Mouse (Mus musculus) limb, embryonic 12.5 days (tissue): ENCODE results near the gene Col9a1. TPM values are rescaled to one million over a fixed set of nuclear protein-coding genes. Genes with fewer than 3 reads are reported as not detected.
A peak's percentile ranks its signal among the peaks of the same experiment; 100 is the strongest.

Experiments
- ATAC-seq: fragments of 200-750 bp; cut with Nextera tagmentation; 2 replicates; pipeline ENCODE4 v1.8.0; 2017; ENCODE audit warnings: low read depth, moderate TSS enrichment; ENCODE audit not compliant: insufficient number of reproducible peaks, insufficient read depth, low FRiP score, low TSS enrichment
- H3K27ac ChIP-seq: fragments of 300-500 bp; sonication (generic); 2 replicates; pipeline ENCODE4 v1.5.1; 2016; ENCODE audit warnings: mild to moderate bottlenecking, moderate library complexity
- H3K27me3 ChIP-seq: fragments of 300-500 bp; sonication (generic); 2 replicates; pipeline ENCODE4 v1.6.1; 2016; ENCODE audit warnings: mild to moderate bottlenecking, moderate library complexity
- H3K36me3 ChIP-seq: fragments of 300-500 bp; sonication (generic); 2 replicates; pipeline ENCODE4 v1.6.1; 2016; ENCODE audit warnings: mild to moderate bottlenecking, moderate library complexity
- H3K4me1 ChIP-seq: fragments of 300-500 bp; sonication (generic); replicated peaks from 2 replicates; pipeline ENCODE4 v1.6.1; 2016
- H3K4me2 ChIP-seq: fragments of 300-500 bp; sonication (generic); 2 replicates; pipeline ENCODE4 v1.6.1; 2016; ENCODE audit warnings: mild to moderate bottlenecking, moderate library complexity
- H3K4me3 ChIP-seq: fragments of 300-500 bp; sonication (generic); replicated peaks from 2 replicates; pipeline ENCODE4 v1.5.1; 2016; ENCODE audit warnings: mild to moderate bottlenecking
- H3K9ac ChIP-seq: fragments of 300-500 bp; sonication (generic); replicated peaks from 2 replicates; pipeline ENCODE4 v1.6.1; 2016; ENCODE audit warnings: mild to moderate bottlenecking, moderate library complexity
- H3K9me3 ChIP-seq: fragments of 300-500 bp; sonication (generic); 2 replicates; pipeline ENCODE4 v1.6.1; 2016; ENCODE audit warnings: mild to moderate bottlenecking, moderate library complexity
- WGBS: fragments of 180-500 bp; shearing (Covaris S2); methylation state at CpG from one replicate; pipeline ENCODE4 v1.1.7; 2016; 5-methylcytosine and 5-hydroxymethylcytosine counted together
- polyA plus RNA-seq: library from polyadenylated mRNA; unstranded; fragments of >200 nt; fragmentation: Nextera tagmentation; extraction: Ambion mirVana; gene quantifications from 2 replicates; pipeline ENCODE4 v1.2.1, GENCODE M21; 2016

Gene Col9a1
- polyA plus RNA-seq, 1 experiment from 2014 or later: 192 TPM

DNA sequence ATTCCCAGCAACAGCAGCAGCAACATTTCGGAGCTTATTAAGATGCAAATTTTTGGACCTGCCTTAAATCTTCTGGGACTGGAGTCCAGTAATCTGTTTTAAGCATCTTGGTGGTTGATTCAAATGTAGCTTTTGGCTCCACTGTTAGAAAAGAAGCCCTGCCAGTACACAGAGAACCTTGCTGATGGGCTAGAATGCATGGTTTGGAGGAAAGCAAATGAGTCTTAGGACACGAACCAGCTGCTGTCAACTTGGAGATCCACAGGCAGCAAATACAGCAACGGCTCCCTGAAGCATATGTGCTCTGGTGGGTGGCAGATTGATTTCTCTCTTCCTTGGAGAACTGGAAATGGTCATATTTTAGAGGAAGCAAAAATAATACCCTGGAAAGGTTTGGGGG lies 4.8 kb upstream of the Col9a1 start:
- Histone ChIP-seq H3K36me3 (no peaks in the 10 kb centered on the region), H3K4me1 (no peaks in the 10 kb centered on the region), H3K4me2 (no peak overlapping the region), H3K27ac (no peak overlapping the region), H3K4me3 (no peak overlapping the region), H3K27me3 (no peaks in the 10 kb centered on the region), H3K9ac (no peak overlapping the region), H3K9me3 (no peaks in the 10 kb centered on the region)
- 50% methylated on average over 3 of the region's 3 CpGs for WGBS
- no peak for ATAC-seq

DNA sequence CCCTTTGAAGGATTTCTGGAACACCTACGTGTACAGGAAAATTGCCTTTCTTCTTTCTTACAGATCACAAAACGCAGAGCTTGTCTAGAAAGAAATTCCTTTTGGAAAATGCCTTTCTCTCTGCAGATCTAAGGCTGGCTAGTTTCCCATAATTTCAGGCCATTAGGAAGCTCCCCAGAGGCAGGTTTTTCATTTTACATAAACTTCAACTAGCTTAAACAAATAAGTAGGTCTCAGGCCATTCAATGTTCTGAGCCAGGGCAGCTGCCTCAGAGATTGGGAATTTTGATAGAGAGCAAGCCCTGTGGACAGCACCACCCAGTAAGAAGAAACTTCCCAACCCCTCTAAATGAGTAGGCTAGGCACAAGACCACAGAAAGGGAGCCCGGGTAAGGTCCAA lies 1.6 kb upstream of the Col9a1 start:
- Histone ChIP-seq H3K9me3 (no peaks in the 10 kb centered on the region), H3K4me2 (no peak overlapping the region), H3K27ac (no peak overlapping the region), H3K4me1 (no peaks in the 10 kb centered on the region), H3K27me3 (no peaks in the 10 kb centered on the region), H3K9ac (no peak overlapping the region), H3K36me3 (no peaks in the 10 kb centered on the region), H3K4me3 (no peak overlapping the region)
- WGBS: 74% methylated on average over 3 of the region's 3 CpGs
- ATAC-seq: no peak

DNA sequence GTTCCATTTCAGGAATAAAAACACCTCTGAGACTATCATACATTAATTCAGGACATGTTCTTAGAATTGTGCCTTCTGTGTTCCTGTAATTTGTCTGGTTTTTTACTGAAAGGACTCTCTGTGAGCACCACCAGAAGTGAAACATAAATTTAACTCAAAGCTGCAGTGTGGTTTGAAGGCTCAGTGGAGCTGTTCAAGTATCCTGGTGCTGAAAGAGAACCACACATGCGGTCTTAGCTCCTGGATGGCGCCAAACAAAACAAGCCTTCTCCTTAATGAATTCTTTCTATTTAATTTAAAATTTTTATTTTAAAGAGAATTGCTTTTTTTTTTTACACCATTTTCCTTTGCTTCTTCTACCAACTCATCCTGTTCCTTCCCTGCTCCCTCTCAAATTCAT lies 2.4 kb downstream of the Col9a1 start:
- Histone ChIP-seq H3K27me3 (no peaks in the 10 kb centered on the region), H3K4me2 (no peak overlapping the region), H3K4me3 (no peak overlapping the region), H3K36me3 (no peaks in the 10 kb centered on the region), H3K27ac (no peak overlapping the region), H3K4me1 (no peaks in the 10 kb centered on the region), H3K9me3 (no peaks in the 10 kb centered on the region), H3K9ac (no peak overlapping the region)
- no peak for ATAC-seq
- WGBS: 74% methylated on average over 2 of the region's 2 CpGs

DNA sequence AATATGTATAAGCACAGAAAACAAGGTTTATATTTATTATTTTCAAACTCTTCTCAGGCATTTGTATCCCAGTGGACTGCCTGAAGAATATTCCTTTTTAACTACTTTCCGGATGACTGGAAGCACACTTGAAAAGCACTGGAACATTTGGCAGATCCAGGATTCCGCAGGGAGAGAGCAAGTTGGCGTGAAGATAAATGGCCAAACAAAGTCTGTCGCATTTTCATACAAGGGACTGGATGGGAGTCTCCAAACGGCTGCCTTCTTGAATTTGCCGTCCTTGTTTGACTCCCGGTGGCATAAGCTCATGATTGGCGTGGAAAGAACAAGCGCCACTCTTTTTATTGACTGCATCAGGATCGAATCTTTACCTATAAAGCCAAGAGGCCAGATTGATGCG lies 7.6 kb downstream of the Col9a1 start:
- Histone ChIP-seq H3K4me2 (no peak overlapping the region), H3K9ac (no peak overlapping the region), H3K27ac (no peak overlapping the region), H3K9me3 (no peaks in the 10 kb centered on the region), H3K4me3 (no peak overlapping the region), H3K4me1 (no peaks in the 10 kb centered on the region), H3K27me3 (no peaks in the 10 kb centered on the region), H3K36me3 (no peaks in the 10 kb centered on the region)
- WGBS: 87% methylated on average over 11 of the region's 11 CpGs
- ATAC-seq: no peak

GRCm38 (mm10) chr1:24186964-24187363 lies 9.6 kb downstream of the Col9a1 start:
- no peak overlapping the region for H3K4me3 ChIP-seq
- 77% methylated on average over 11 of the region's 11 CpGs for WGBS
- no peaks in the 10 kb centered on the region for H3K36me3 ChIP-seq
- no peaks in the 10 kb centered on the region for H3K9me3 ChIP-seq
- H3K9ac ChIP-seq: no peak overlapping the region
- no peaks in the 10 kb centered on the region for H3K4me1 ChIP-seq
- H3K27me3 ChIP-seq: no peaks in the 10 kb centered on the region
- no peak overlapping the region for H3K27ac ChIP-seq
- no peak overlapping the region for H3K4me2 ChIP-seq
- ATAC-seq: no peak

DNA sequence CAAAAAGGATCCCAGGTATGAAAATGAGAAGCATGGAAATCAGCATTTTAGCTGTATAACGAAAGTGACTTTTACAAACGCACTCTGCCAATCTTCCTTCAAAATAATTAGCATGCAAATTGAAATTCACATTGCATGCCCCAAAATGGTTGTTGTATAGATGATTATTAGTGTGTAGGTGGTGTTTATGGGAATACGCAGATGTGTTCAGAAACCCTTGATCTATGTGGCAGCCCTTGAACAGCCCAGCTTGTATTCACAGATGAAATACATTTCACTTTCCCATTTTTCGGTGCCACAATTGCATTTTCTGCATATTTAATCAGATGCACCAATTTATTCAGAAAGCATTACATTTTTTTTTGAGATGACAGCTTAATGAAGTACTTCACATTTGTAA lies 14.3 kb downstream of the Col9a1 start:
- 92% methylated on average over 4 of the region's 4 CpGs for WGBS
- H3K36me3 ChIP-seq: no peaks in the 10 kb centered on the region
- no peak overlapping the region for H3K4me3 ChIP-seq
- no peak overlapping the region for H3K27ac ChIP-seq
- H3K4me2 ChIP-seq: no peak overlapping the region
- no peaks in the 10 kb centered on the region for H3K27me3 ChIP-seq
- H3K9me3 ChIP-seq: no peaks in the 10 kb centered on the region
- H3K9ac ChIP-seq: no peak overlapping the region
- ATAC-seq: no peak
- H3K4me1 ChIP-seq: peaks cover 32% of the 10 kb centered on the region

- 49% methylated on average over 4 of the region's 4 CpGs for WGBS
- no peak for ATAC-seq
- H3K9me3 ChIP-seq: no peaks in the 10 kb centered on the region
- no peaks in the 10 kb centered on the region for H3K27me3 ChIP-seq
- peak overlapping the region; percentile 64; the same call in 1 of the 2 replicates for H3K4me2 ChIP-seq
- H3K27ac ChIP-seq: 0 out of 2 replicates have a peak overlapping the region, but pooled peaks have one; percentile 45
- H3K9ac ChIP-seq: no peak overlapping the region
- H3K36me3 ChIP-seq: no peaks in the 10 kb centered on the region
- H3K4me1 ChIP-seq: peaks cover 55% of the 10 kb centered on the region
- H3K4me3 ChIP-seq: no peak overlapping the region
Measured at GRCm38 (mm10) chr1:24194111-24194510, 16.7 kb downstream of the Col9a1 start.

DNA sequence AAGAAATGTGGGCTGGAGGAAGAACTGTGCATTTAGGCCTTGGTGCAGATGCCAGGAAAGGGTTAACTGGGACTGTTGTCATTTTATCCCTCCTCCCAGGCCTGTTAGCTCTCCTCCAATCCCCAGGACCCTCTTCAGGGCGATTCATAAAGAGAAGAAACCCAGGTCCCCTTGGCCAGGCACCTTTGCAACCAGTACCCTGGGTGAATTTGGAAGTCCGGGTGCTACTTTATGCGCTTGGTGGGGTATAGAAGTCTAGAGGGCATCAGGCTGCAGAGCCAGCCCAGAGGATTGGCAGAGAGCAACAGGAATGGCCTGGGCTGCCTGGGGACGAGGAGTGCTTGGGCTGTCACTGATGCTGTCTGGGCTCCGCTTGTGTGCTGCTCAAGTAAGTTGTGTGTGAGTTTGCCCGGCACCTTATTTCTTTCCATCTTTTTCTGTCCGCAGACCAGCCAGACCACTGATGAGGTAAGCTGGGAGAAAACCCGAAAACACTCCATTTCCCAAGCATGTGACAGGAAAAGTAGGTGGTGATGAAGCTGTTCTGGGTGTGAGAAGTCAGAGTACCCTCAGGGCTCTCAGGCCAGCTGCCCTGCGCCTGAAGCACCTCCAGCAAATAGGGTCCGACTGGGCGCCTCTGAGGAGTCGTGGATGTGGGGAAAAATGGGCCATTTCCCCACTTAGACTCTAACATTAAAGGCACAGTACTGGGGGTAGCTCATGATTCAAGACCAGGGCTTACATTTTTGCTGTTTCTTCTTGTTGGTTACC lies 17.8 kb downstream of the Col9a1 start:
- Histone ChIP-seq H3K4me1 (peaks cover 57% of the 10 kb centered on the region), H3K27me3 (no peaks in the 10 kb centered on the region), H3K9me3 (no peaks in the 10 kb centered on the region), H3K9ac (peak overlapping the region; percentile 70), H3K4me2 (peak overlapping the region; percentile 64), H3K36me3 (no peaks in the 10 kb centered on the region), H3K27ac (peak overlapping the region; percentile 98), H3K4me3 (peak overlapping the region; percentile 49)
- ATAC-seq: peak; percentile 46
- WGBS: 8% methylated on average over 12 of the region's 12 CpGs

DNA sequence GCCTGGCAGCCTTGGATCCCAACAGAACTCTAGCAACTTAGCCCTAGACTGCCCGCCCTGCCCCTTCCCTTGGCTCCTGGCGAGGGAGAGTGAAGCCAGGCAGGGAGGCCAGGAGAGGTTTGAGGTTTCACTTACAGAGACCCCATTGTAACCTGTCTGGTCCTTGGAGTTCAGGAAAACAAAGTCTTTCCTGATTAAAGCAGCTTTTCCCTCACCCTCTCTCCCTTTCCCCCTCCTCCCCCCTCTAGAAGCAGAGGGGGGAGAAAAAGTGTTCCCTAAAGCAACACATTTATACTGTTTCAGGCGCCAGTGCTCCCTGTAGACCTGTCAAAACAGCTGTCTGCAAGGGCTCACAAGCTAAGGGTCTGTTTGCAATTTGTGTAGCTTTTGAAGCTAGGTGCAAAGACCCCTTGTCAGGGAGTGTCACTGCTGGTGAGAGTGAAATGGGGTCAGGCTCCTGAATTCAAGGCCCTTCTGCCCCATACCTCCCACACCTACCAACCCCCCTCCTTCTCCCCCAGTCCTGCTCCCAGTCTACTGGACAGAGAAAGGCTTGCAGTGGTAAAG lies 18.6 kb downstream of the Col9a1 start:
- Histone ChIP-seq H3K4me3 (peak overlapping the region; percentile 49), H3K4me1 (peaks cover 57% of the 10 kb centered on the region), H3K27me3 (no peaks in the 10 kb centered on the region), H3K36me3 (no peaks in the 10 kb centered on the region), H3K4me2 (peak overlapping the region; percentile 64), H3K27ac (peak overlapping the region; percentile 98), H3K9me3 (no peaks in the 10 kb centered on the region), H3K9ac (peak overlapping the region; percentile 70; the same call in 1 of the 2 replicates)
- 2% methylated on average over 3 of the region's 3 CpGs for WGBS
- peak; percentile 93 for ATAC-seq

DNA sequence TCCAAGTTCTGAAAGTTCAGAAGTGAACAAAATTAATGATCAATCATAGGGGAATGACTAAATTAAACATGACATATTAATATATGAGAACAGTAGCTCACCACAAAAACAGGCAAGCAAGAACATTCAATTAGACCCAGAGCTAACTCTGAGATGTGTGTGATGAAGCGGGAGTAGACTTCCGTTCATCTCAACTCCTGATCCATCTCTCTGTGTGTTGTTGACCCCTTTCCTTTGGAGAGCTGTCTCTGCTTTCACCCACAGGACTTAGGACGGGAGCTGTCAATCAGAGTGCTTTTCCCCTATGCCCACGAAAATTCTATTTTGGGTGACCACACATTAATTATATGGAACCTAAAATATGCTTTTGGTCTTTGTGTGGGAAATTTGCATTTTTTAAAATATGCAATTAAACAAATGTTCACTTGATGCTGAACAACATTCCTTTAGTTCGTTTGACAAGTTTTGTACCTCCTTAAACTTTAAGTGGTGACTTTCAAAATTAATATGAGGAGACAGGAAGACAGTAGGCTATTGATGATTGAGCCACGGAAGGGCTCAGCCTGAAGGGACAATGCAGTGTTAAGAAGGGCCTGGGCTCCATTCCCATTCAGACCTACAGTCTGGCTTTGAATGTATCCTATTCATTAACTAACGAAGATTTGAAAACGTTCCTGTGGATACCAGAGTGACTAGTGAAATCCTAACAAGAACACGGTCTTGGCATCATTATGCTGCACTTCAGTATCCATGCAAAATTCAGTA lies 34.4 kb downstream of the Col9a1 start:
- Histone ChIP-seq H3K4me3 (no peak overlapping the region), H3K4me1 (0 out of 2 replicates have a peak, but pooled peaks cover 6% of the 10 kb centered on the region), H3K36me3 (peaks cover 41% of the 10 kb centered on the region), H3K27me3 (no peaks in the 10 kb centered on the region), H3K27ac (no peak overlapping the region), H3K9ac (no peak overlapping the region), H3K4me2 (no peak overlapping the region), H3K9me3 (peaks cover 4% of the 10 kb centered on the region; the same call in 1 of the 2 replicates)
- ATAC-seq: no peak
- WGBS: 72% methylated on average over 9 of the region's 9 CpGs

GRCm38 (mm10) chr1:24219041-24219440 lies 41.6 kb downstream of the Col9a1 start:
- Histone ChIP-seq H3K4me3 (no peak overlapping the region), H3K4me1 (peaks cover 8% of the 10 kb centered on the region), H3K9ac (no peak overlapping the region), H3K4me2 (no peak overlapping the region), H3K27ac (0 out of 2 replicates have a peak overlapping the region, but pooled peaks have one; percentile 18), H3K36me3 (peaks cover 56% of the 10 kb centered on the region), H3K27me3 (no peaks in the 10 kb centered on the region), H3K9me3 (no peaks in the 10 kb centered on the region)
- no peak for ATAC-seq
- WGBS: 46% methylated on average over 6 of the region's 6 CpGs
